Mouse (Mus musculus) embryonic facial prominence, embryonic 10.5 days (tissue): Measurements from ENCODE around the gene Tmem60. TPM values are rescaled to one million over a fixed set of nuclear protein-coding genes. Genes with fewer than 3 reads are reported as not detected.

ENCODE experiments used
- DNase-seq: peaks from one replicate; pipeline ENCODE4 v3.0.0-alpha.2; 2017; ENCODE audit warnings: low spot score
- H3K27ac ChIP-seq: fragments of 300-500 bp; sonication (generic); replicated peaks from 2 replicates; pipeline ENCODE4 v1.5.1; 2016; ENCODE audit warnings: mild to moderate bottlenecking
- H3K27me3 ChIP-seq: fragments of 300-500 bp; sonication (generic); replicated peaks from 2 replicates; pipeline ENCODE4 v1.6.1; 2016; ENCODE audit warnings: low read depth, mild to moderate bottlenecking; ENCODE audit not compliant: poor library complexity, severe bottlenecking
- H3K36me3 ChIP-seq: fragments of 300-500 bp; sonication (generic); replicated peaks from 2 replicates; pipeline ENCODE4 v1.6.1; 2016; ENCODE audit warnings: mild to moderate bottlenecking, moderate library complexity
- H3K4me1 ChIP-seq: fragments of 300-500 bp; sonication (generic); 2 replicates; pipeline ENCODE4 v1.6.1; 2016
- H3K4me3 ChIP-seq: fragments of 300-500 bp; sonication (generic); 2 replicates; pipeline ENCODE4 v1.5.1; 2016; ENCODE audit warnings: mild to moderate bottlenecking, moderate library complexity
- H3K9me3 ChIP-seq: fragments of 300-500 bp; sonication (generic); 2 replicates; pipeline ENCODE4 v1.6.1; 2016; ENCODE audit warnings: mild to moderate bottlenecking
- WGBS: fragments of 180-500 bp; shearing (Covaris S2); methylation state at CpG from one replicate; pipeline ENCODE4 v1.1.7; 2016; 5-methylcytosine and 5-hydroxymethylcytosine counted together
- polyA plus RNA-seq: library from polyadenylated mRNA; unstranded; fragments of >200 nt; fragmentation: Nextera tagmentation; extraction: Ambion mirVana; gene quantifications from 2 replicates; pipeline ENCODE4 v1.2.1, GENCODE M21; 2016

The Tmem60 gene
- 49.5 and 51.2 TPM in 2 replicates for polyA plus RNA-seq

- peaks cover 17% of the 10 kb centered on the region for H3K36me3 ChIP-seq
- under 1% methylated on average over 94 of the region's 94 CpGs for WGBS
- H3K27ac ChIP-seq = peak within 1 kb of the TSS; percentile 96
- peak within 1 kb of the TSS; percentile 89 for H3K4me3 ChIP-seq
- H3K4me1 ChIP-seq = peaks cover 18% of the 10 kb centered on the region
- H3K27me3 ChIP-seq = no peaks in the 10 kb centered on the region
- DNase-seq = peak; percentile 99
- no peaks in the 10 kb centered on the region for H3K9me3 ChIP-seq
These were observed at the start of gene Tmem60, which contains the start of gene Phtf2 for GRCm38 (mm10) chr5:20881915-20882800. Gene Tmem60 (plus strand): TSS chr5:20882191. Gene Phtf2 (minus strand): TSS chr5:20882124.

- WGBS = 87% methylated on average over 1 of the region's 1 CpGs
These were observed 47.6 kb upstream of the Tmem60 start for GRCm38 (mm10) chr5:20834399-20834798.

GRCm38 (mm10) chr5:20837082-20837481 lies 44.9 kb upstream of the Tmem60 start:
- H3K36me3 ChIP-seq = peaks cover 7% of the 10 kb centered on the region

More at GRCm38 (mm10) chr5:20834399-20834798, 47.6 kb upstream of the Tmem60 start:
- no peak for DNase-seq
- Histone ChIP-seq H3K27ac (no peak overlapping the region), H3K4me3 (no peak overlapping the region), H3K9me3 (no peaks in the 10 kb centered on the region), H3K27me3 (no peaks in the 10 kb centered on the region), H3K36me3 (peaks cover 7% of the 10 kb centered on the region), H3K4me1 (no peaks in the 10 kb centered on the region)

GRCm38 (mm10) chr5:20843405-20843804 lies 38.6 kb upstream of the Tmem60 start:
- Histone ChIP-seq H3K4me3 (no peak overlapping the region), H3K9me3 (no peaks in the 10 kb centered on the region), H3K27me3 (no peaks in the 10 kb centered on the region), H3K36me3 (no peaks in the 10 kb centered on the region), H3K4me1 (peaks cover 15% of the 10 kb centered on the region), H3K27ac (no peak overlapping the region)
- no peak for DNase-seq
- 50% methylated on average over 2 of the region's 3 CpGs for WGBS

More at GRCm38 (mm10) chr5:20837082-20837481, 44.9 kb upstream of the Tmem60 start:
- Histone ChIP-seq H3K4me1 (no peaks in the 10 kb centered on the region), H3K9me3 (no peaks in the 10 kb centered on the region), H3K27ac (no peak overlapping the region), H3K4me3 (no peak overlapping the region), H3K27me3 (no peaks in the 10 kb centered on the region)
- DNase-seq = no peak
- 94% methylated on average over 1 of the region's 1 CpGs for WGBS

GRCm38 (mm10) chr5:20843816-20844215 lies 38.2 kb upstream of the Tmem60 start:
- Histone ChIP-seq H3K9me3 (no peaks in the 10 kb centered on the region), H3K27me3 (no peaks in the 10 kb centered on the region), H3K36me3 (no peaks in the 10 kb centered on the region), H3K4me1 (peaks cover 15% of the 10 kb centered on the region), H3K4me3 (no peak overlapping the region), H3K27ac (no peak overlapping the region)
- WGBS = 66% methylated on average over 2 of the region's 2 CpGs
- DNase-seq = no peak

GRCm38 (mm10) chr5:20847010-20847409 lies 35.0 kb upstream of the Tmem60 start:
- H3K36me3 ChIP-seq = peaks cover 2% of the 10 kb centered on the region; the same call in 1 of the 2 replicates
- H3K9me3 ChIP-seq = no peaks in the 10 kb centered on the region
- no peak overlapping the region for H3K4me3 ChIP-seq
- DNase-seq = no peak
- H3K27ac ChIP-seq = no peak overlapping the region
- peaks cover 21% of the 10 kb centered on the region for H3K4me1 ChIP-seq
- 95% methylated on average over 2 of the region's 2 CpGs for WGBS
- no peaks in the 10 kb centered on the region for H3K27me3 ChIP-seq

- 91% methylated on average over 4 of the region's 4 CpGs for whole genome bisulfite sequencing
- Histone ChIP-seq H3K27ac (no peak overlapping the region), H3K9me3 (no peaks in the 10 kb centered on the region), H3K27me3 (no peaks in the 10 kb centered on the region), H3K4me3 (no peak overlapping the region), H3K36me3 (peaks cover 11% of the 10 kb centered on the region), H3K4me1 (peaks cover 1% of the 10 kb centered on the region; the same call in 1 of the 2 replicates)
- no peak for DNase-seq
These were observed 26.9 kb upstream of the Tmem60 start for GRCm38 (mm10) chr5:20855066-20855465.

- DNase-seq = no peak
- no peaks in the 10 kb centered on the region for H3K9me3 ChIP-seq
- peaks cover 9% of the 10 kb centered on the region for H3K36me3 ChIP-seq
- no peak overlapping the region for H3K4me3 ChIP-seq
- H3K27ac ChIP-seq = no peak overlapping the region
- WGBS = 93% methylated on average over 2 of the region's 2 CpGs
- H3K27me3 ChIP-seq = no peaks in the 10 kb centered on the region
- no peaks in the 10 kb centered on the region for H3K4me1 ChIP-seq
These were observed 23.6 kb upstream of the Tmem60 start for GRCm38 (mm10) chr5:20858404-20858803.

GRCm38 (mm10) chr5:20860565-20860964 lies 21.4 kb upstream of the Tmem60 start:
- no peak for DNase-seq
- 94% methylated on average over 4 of the region's 4 CpGs for WGBS
- H3K4me3 ChIP-seq = no peak overlapping the region

GRCm38 (mm10) chr5:20861901-20862300 lies 20.1 kb upstream of the Tmem60 start:
- H3K9me3 ChIP-seq = no peaks in the 10 kb centered on the region
- whole genome bisulfite sequencing = 94% methylated on average over 2 of the region's 2 CpGs

More at GRCm38 (mm10) chr5:20860565-20860964, 21.4 kb upstream of the Tmem60 start:
- Histone ChIP-seq H3K27ac (no peak overlapping the region), H3K27me3 (no peaks in the 10 kb centered on the region), H3K36me3 (peaks cover 9% of the 10 kb centered on the region), H3K9me3 (no peaks in the 10 kb centered on the region), H3K4me1 (peaks cover 12% of the 10 kb centered on the region; the same call in 1 of the 2 replicates)

GRCm38 (mm10) chr5:20864216-20864969 lies 17.6 kb upstream of the Tmem60 start:
- DNase-seq = no peak
- H3K36me3 ChIP-seq = peaks cover under 1% of the 10 kb centered on the region; the same call in 1 of the 2 replicates
- H3K4me1 ChIP-seq = peaks cover 12% of the 10 kb centered on the region; the same call in 1 of the 2 replicates
- H3K4me3 ChIP-seq = no peak overlapping the region
- 74% methylated on average over 4 of the region's 4 CpGs for WGBS
- H3K27me3 ChIP-seq = no peaks in the 10 kb centered on the region
- no peaks in the 10 kb centered on the region for H3K9me3 ChIP-seq
- H3K27ac ChIP-seq = no peak overlapping the region

More at GRCm38 (mm10) chr5:20861901-20862300, 20.1 kb upstream of the Tmem60 start:
- no peak for DNase-seq
- Histone ChIP-seq H3K4me3 (no peak overlapping the region), H3K27me3 (no peaks in the 10 kb centered on the region), H3K4me1 (peaks cover 12% of the 10 kb centered on the region; the same call in 1 of the 2 replicates), H3K27ac (no peak overlapping the region), H3K36me3 (peaks cover 9% of the 10 kb centered on the region)

- H3K27me3 ChIP-seq = no peaks in the 10 kb centered on the region
- 96% methylated on average over 2 of the region's 2 CpGs for WGBS
- H3K4me3 ChIP-seq = no peak overlapping the region
- H3K27ac ChIP-seq = no peak overlapping the region
- H3K9me3 ChIP-seq = no peaks in the 10 kb centered on the region
- DNase-seq = no peak
- H3K4me1 ChIP-seq = peaks cover 12% of the 10 kb centered on the region; the same call in 1 of the 2 replicates
- H3K36me3 ChIP-seq = no peaks in the 10 kb centered on the region
These were observed 16.7 kb upstream of the Tmem60 start for GRCm38 (mm10) chr5:20865193-20865755.
